Mouse (Mus musculus): ENCODE measurements around the gene Sh3bgrl2.
A peak's percentile ranks its signal among the peaks of the same experiment; 100 is the strongest.

Sh3bgrl2 gene

GRCm38 (mm10) chr9:83681661-83682655 lies 133.8 kb downstream of the Sh3bgrl2 start:
- ATAC-seq (ENCODE audit: low TSS enrichment), result no peak

GRCm38 (mm10) chr9:83686511-83687100 lies 138.5 kb downstream of the Sh3bgrl2 start:
- ATAC-seq (ENCODE audit: low TSS enrichment), result peak; percentile 49

- no peak for ATAC-seq (ENCODE audit: low TSS enrichment)
These were observed 139.8 kb downstream of the Sh3bgrl2 start for GRCm38 (mm10) chr9:83687904-83688303.

Data from frontal cortex, adult (tissue).